Mouse (Mus musculus) stomach, embryonic 16.5 days (tissue): Measurements from ENCODE around the gene Hist1h2ai. TPM values are rescaled to one million over a fixed set of nuclear protein-coding genes. Genes with fewer than 3 reads are reported as not detected.
"Not testable (repeated sequence)": the region's sequence is repeated elsewhere in the genome, so short reads cannot be mapped to it uniquely, and the experiment has no call there.

ENCODE experiments used
- ATAC-seq: fragments of 200-750 bp; cut with Nextera tagmentation; 2 replicates; pipeline ENCODE4 v1.8.0; 2017; ENCODE audit warnings: moderate number of reproducible peaks, moderate TSS enrichment; ENCODE audit not compliant: insufficient read depth, low FRiP score
- H3K27ac ChIP-seq: fragments of 300-500 bp; sonication (generic); 2 replicates; pipeline ENCODE4 v1.5.1; 2014; ENCODE audit warnings: low read length
- H3K27me3 ChIP-seq: fragments of 300-500 bp; sonication (generic); 2 replicates; pipeline ENCODE4 v1.6.1; 2014; ENCODE audit warnings: low read length, control low read depth, mixed read lengths; ENCODE audit not compliant: control insufficient read depth, insufficient read depth
- H3K36me3 ChIP-seq: fragments of 300-500 bp; sonication (generic); 2 replicates; pipeline ENCODE4 v1.6.1; 2014; ENCODE audit warnings: low read length; ENCODE audit not compliant: control insufficient read depth, insufficient read depth
- H3K4me1 ChIP-seq: fragments of 300-500 bp; sonication (generic); 2 replicates; pipeline ENCODE4 v1.6.1; 2014; ENCODE audit warnings: low read length, control low read depth, mixed read lengths; ENCODE audit not compliant: control insufficient read depth, insufficient read depth
- H3K4me2 ChIP-seq: fragments of 300-500 bp; sonication (generic); 2 replicates; pipeline ENCODE4 v1.6.1; 2014; ENCODE audit warnings: low read depth, low read length, mixed read lengths
- H3K4me3 ChIP-seq: fragments of 300-500 bp; sonication (generic); replicated peaks from 2 replicates; pipeline ENCODE4 v1.5.1; 2014; ENCODE audit warnings: mild to moderate bottlenecking, low read length
- H3K9ac ChIP-seq: fragments of 300-500 bp; sonication (generic); 2 replicates; pipeline ENCODE4 v1.6.1; 2014; ENCODE audit warnings: low read length
- H3K9me3 ChIP-seq: fragments of 300-500 bp; sonication (generic); replicated peaks from 2 replicates; pipeline ENCODE4 v1.6.1; 2016; ENCODE audit warnings: low read length, control low read depth; ENCODE audit not compliant: control insufficient read depth
- WGBS: fragments of 180-500 bp; shearing (Covaris S2); extraction: QIAGEN DNeasy Blood & Tissue Kit; methylation state at CpG from one replicate; pipeline ENCODE4 v1.1.7; 2014; 5-methylcytosine and 5-hydroxymethylcytosine counted together
- polyA plus RNA-seq: library from polyadenylated mRNA; unstranded; fragments of >200 nt; fragmentation: Nextera tagmentation; extraction: Ambion mirVana; gene quantifications from 2 replicates; pipeline ENCODE4 v1.2.1, GENCODE M21; 2015

The Hist1h2ai gene
- polyA plus RNA-seq, 1 experiment from 2014 or later, result 7.3 TPM

DNA sequence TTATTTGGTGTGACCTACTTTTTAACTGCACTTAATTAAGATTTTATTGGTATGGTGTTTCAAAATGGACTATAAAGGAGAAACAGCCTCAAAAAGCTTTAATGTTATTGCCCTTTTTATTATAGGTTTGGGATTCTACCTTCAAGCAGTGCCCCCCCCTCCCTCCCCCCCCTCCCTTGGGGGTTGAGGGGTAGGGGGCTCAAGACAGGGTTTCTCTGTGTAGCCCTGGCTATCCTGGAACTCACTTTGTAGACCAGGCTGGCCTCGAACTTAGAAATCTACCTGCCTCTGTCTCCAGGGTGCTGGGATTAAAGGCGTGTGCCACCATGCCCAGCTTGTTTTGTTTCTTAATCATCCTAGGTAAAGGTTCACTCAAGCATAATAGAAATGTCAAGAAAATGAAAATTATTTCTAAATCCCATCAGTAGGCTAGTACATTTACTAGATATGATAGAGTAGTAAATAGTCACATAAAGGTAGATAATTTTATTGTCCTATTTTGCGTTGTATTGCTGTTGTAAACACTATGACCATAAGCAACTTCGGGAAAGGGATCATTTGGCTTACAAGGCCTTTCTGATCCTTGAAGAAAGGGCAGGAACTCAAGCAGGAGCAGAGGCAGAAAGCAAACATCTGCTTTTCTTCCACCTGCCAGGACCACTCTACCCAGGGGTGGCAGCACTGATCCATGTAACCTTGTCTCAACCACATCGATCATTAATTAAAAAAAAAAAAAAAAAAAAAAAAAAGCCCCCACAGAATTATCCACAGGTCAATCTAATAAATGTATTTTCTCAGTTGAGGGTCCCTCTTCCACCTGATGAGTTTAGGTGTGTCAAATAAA is 7.0 kb downstream of the Hist1h2ai start:
- no peaks in the 10 kb centered on the region for H3K9me3 ChIP-seq
- H3K4me2 ChIP-seq, result peak overlapping the region; percentile 51; the same call in 1 of the 2 replicates
- 30% methylated on average over 5 of the region's 5 CpGs for WGBS
- H3K36me3 ChIP-seq, result no peaks in the 10 kb centered on the region
- H3K9ac ChIP-seq, result no peak overlapping the region
- no peak for ATAC-seq
- H3K27ac ChIP-seq, result peak overlapping the region; percentile 86; the same call in 1 of the 2 replicates
- H3K4me1 ChIP-seq, result peaks cover 8% of the 10 kb centered on the region
- H3K27me3 ChIP-seq, result no peaks in the 10 kb centered on the region
- peak overlapping the region; percentile 50; the same call in 1 of the 2 replicates for H3K4me3 ChIP-seq

GRCm38 (mm10) chr13:21727948-21728572 is 11.8 kb downstream of the Hist1h2ai start:
- Histone ChIP-seq H3K27ac (no peak overlapping the region), H3K27me3 (no peaks in the 10 kb centered on the region), H3K4me2 (no peak overlapping the region), H3K9me3 (no peaks in the 10 kb centered on the region), H3K4me1 (no peaks in the 10 kb centered on the region; the same call in 1 of the 2 replicates), H3K36me3 (no peaks in the 10 kb centered on the region), H3K9ac (no peak overlapping the region), H3K4me3 (no peak overlapping the region)
- ATAC-seq, result no peak
- WGBS, result 33% methylated on average over 10 of the region's 11 CpGs

DNA sequence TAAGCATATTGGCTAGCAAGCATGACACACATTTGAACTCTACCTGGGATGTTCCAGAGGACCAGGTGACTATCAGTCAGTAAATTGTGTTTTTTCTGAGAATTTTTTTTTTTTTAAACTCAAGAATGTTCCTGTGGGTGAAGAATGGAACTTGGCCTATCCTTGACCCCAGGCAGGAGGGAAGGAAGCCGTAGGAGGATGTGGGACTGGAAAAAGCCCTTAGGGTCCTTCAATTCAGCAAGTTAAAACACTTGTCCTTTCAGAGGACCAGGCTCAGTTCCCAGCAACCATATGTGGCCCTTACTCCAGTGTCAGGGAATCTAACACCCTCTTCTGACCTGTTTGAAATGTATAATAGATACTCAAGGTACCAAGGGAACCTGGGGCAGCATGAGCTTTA is 13.3 kb downstream of the Hist1h2ai start:
- H3K36me3 ChIP-seq, result no peaks in the 10 kb centered on the region
- no peak overlapping the region for H3K27ac ChIP-seq
- no peak overlapping the region for H3K9ac ChIP-seq
- H3K4me2 ChIP-seq, result no peak overlapping the region
- no peaks in the 10 kb centered on the region for H3K4me1 ChIP-seq
- ATAC-seq, result no peak
- H3K27me3 ChIP-seq, result no peaks in the 10 kb centered on the region
- no peaks in the 10 kb centered on the region for H3K9me3 ChIP-seq
- no peak overlapping the region for H3K4me3 ChIP-seq
- WGBS, result 54% methylated on average over 1 of the region's 1 CpGs

- H3K9ac ChIP-seq, result no peak overlapping the region
Measured at GRCm38 (mm10) chr13:21733466-21733865, 17.2 kb downstream of the Hist1h2ai start.

DNA sequence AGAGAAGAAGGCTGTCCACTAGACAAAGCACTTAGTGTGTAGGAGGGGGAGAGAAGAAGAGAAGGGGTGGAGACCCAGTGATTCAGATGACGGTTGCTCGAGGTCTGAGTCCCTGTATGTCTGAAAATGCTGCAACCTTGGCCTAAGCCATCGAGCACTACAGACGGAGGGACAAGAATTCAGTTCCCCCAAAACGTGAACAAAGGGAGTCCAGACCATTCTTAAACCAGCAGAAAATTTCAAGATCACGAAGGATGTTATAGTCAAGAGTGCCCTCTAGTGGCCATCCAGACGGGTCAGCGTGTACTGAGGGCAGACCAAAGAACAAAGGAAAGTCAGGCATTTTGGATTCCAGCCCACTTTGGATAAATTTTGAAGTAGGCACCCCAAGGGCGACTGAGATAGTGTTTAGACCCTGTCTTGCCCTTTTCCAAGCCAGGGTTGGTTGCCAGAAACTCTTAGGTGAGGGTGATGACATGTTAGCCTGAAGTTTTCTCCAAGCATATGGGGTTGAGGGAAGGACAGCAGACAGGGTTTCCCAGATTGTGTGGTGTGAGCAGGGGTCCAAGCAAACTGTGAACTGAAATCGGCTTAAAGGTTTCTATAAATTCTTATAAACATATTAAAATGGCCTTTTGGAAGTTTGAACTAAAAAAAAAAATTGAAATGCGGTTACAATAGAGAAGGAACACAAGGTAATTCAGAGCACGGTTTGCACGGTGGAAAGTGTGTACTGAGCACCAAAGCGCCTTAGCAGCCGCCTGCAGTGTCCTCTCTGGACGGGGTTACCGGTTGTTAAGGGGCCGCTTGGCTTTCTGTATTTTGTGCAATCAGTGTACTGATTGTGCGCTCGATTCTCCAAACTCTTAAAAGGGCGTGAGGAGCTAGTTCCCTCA is 18.0 kb downstream of the Hist1h2ai start:
- peak; percentile 75 for ATAC-seq

More at GRCm38 (mm10) chr13:21733466-21733865, 17.2 kb downstream of the Hist1h2ai start:
- Histone ChIP-seq H3K4me3 (no peak overlapping the region), H3K4me1 (0 out of 2 replicates have a peak, but pooled peaks cover 2% of the 10 kb centered on the region), H3K4me2 (no peak overlapping the region), H3K36me3 (no peaks in the 10 kb centered on the region), H3K27ac (no peak overlapping the region), H3K9me3 (no peaks in the 10 kb centered on the region), H3K27me3 (no peaks in the 10 kb centered on the region)
- no peak for ATAC-seq
- 79% methylated on average over 5 of the region's 5 CpGs for WGBS

DNA sequence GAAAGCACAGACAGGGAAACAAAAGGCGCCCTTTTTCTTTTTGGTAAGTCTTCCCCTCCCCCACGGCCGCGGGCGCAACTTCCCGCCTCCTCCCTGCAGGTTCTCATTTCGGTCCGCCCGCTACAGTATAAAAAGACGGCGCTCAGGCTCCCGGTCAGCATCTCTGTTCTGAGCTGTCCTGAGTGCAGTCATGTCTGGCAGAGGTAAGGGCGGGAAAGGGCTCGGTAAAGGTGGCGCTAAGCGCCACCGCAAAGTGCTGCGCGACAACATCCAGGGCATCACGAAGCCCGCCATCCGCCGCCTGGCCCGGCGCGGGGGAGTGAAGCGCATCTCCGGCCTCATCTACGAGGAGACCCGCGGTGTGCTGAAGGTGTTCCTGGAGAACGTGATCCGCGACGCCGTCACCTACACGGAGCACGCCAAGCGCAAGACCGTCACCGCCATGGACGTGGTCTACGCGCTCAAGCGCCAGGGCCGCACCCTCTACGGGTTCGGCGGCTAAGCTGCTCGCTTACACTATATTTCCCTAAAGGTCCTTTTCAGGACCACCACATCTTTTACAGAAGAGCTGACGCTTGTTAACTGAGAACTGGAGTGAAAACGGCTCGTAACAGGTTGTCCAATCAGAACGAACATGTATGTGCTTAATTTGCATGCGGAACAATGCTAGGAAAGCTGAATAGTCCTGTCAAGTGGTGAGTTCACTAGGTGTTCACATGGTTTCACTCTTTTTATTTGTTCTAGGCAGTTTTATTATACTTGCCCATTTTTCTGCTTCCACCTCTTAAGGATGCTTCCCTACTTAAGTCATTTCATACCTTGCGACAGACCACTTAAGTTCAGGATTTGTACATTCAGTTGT is 18.9 kb downstream of the Hist1h2ai start, which contains the start of gene Hist1h4j:
TSS of gene Hist1h4j (plus strand) at position 159 of the 862 bp plus-strand sequence.
- not testable (repeated sequence) for H3K9me3 ChIP-seq, H3K36me3 ChIP-seq, H3K27me3 ChIP-seq, H3K4me1 ChIP-seq
- H3K4me2 ChIP-seq, result peak within 1 kb of the TSS; percentile 75
- H3K4me3 ChIP-seq, result peak within 1 kb of the TSS; percentile 51
- H3K9ac ChIP-seq, result peak within 1 kb of the TSS; percentile 72
- H3K27ac ChIP-seq, result peak within 1 kb of the TSS; percentile 93
- under 1% methylated on average over 47 of the region's 56 CpGs for WGBS
- peak; percentile 93 for ATAC-seq

More for the DNA sequence above, 18.0 kb downstream of the Hist1h2ai start:
- H3K4me1 ChIP-seq, result 0 out of 2 replicates have a peak, but pooled peaks cover 2% of the 10 kb centered on the region
- H3K27ac ChIP-seq, result peak overlapping the region; percentile 93
- H3K9me3 ChIP-seq, result no peaks in the 10 kb centered on the region
- peak overlapping the region; percentile 51 for H3K4me3 ChIP-seq
- H3K27me3 ChIP-seq, result no peaks in the 10 kb centered on the region
- WGBS, result under 1% methylated on average over 21 of the region's 21 CpGs
- H3K36me3 ChIP-seq, result no peaks in the 10 kb centered on the region
- H3K4me2 ChIP-seq, result peak overlapping the region; percentile 75
- H3K9ac ChIP-seq, result peak overlapping the region; percentile 72

GRCm38 (mm10) chr13:21745006-21745405 is 28.8 kb downstream of the Hist1h2ai start:
- Histone ChIP-seq H3K4me2 (no peak overlapping the region), H3K4me1 (peaks cover 7% of the 10 kb centered on the region), H3K9me3 (no peaks in the 10 kb centered on the region), H3K36me3 (no peaks in the 10 kb centered on the region; the same call in 1 of the 2 replicates), H3K4me3 (no peak overlapping the region), H3K27me3 (no peaks in the 10 kb centered on the region), H3K27ac (no peak overlapping the region), H3K9ac (no peak overlapping the region)
- WGBS, result 34% methylated on average over 1 of the region's 1 CpGs
- ATAC-seq, result no peak
